Mouse (Mus musculus) embryo, embryonic 10 days (tissue): Measurements from ENCODE around the gene Alkbh6.

Experiments
- DNase-seq: peaks from one replicate; pipeline ENCODE4 v3.0.0-alpha.2; 2015; ENCODE audit warnings: low spot score

Alkbh6 gene

DNA sequence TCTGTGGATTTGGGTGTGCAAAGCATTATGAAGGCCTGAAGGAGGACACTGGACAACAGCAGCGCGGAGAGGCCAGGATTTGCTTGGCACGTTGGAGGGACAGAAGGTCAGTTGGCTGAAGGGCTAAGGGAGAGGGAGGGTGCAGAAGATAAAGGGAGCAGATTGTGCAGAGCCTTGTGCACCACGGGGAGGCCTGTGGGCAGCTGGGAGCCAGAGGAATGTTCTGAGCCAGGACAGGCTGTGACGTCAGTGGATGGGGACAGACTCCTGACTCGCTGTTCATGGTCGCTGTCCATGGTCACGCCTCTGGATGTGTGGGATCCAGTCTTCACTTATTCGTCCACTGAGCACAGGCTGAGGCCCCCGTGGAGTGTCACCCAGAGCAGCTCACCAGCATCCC, 13.4 kb upstream of the Alkbh6 start:
- DNase-seq = no peak

DNA sequence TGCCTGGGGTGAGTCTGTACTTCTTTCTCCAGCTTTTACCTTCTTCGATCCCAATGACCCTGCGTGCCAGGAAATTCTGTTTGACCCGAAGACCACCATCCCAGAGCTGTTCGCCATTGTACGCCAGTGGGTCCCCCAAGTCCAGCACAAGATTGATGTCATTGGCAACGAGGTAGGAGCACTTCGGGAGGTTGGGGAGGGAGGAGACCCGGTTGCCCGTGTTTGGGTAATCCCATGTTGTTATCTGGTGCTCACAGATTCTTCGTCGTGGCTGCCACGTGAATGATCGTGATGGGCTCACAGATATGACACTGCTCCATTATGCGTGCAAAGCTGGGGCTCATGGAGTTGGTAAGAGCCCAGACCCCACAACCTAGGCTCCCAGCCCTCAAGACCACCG, 11.7 kb upstream of the Alkbh6 start:
- no peak for DNase-seq

DNA sequence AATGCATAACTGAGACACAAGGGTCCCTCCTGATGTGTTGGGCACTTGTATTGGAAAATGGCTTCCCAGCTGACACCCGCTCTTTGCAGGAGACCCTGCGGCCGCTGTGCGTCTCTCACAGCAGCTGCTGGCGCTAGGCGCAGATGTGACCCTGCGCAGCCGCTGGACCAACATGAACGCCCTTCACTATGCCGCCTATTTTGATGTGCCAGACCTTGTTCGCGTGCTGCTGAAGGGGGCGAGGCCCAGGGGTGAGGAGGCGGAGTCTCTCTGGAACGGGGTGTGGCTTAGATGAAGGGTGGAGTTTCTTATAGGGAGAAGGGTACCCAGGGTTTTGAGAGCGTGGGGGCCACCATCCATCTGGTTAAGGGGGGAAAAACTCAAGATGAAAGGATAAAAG, 11.3 kb upstream of the Alkbh6 start:
- no peak for DNase-seq

DNA sequence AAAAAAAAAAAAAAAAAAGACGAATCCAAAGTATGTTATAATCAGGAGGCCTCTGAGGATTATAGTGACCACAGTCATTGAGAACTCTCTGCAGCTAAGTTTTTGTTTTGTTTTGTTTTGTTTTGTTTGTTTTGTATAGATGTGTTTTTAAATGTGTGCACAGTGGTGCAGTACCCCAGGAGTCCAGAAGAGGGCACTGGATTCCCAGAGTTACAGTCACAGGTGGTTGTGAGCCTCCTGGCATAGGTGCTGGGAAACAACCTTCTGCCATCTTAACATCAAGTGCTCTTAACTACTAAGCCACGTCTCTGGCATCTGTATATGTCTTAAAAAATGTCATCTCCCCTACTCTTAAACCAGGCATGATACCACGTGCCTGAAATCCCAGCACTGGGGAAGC, 7.6 kb upstream of the Alkbh6 start:
- DNase-seq = peak; percentile 41

DNA sequence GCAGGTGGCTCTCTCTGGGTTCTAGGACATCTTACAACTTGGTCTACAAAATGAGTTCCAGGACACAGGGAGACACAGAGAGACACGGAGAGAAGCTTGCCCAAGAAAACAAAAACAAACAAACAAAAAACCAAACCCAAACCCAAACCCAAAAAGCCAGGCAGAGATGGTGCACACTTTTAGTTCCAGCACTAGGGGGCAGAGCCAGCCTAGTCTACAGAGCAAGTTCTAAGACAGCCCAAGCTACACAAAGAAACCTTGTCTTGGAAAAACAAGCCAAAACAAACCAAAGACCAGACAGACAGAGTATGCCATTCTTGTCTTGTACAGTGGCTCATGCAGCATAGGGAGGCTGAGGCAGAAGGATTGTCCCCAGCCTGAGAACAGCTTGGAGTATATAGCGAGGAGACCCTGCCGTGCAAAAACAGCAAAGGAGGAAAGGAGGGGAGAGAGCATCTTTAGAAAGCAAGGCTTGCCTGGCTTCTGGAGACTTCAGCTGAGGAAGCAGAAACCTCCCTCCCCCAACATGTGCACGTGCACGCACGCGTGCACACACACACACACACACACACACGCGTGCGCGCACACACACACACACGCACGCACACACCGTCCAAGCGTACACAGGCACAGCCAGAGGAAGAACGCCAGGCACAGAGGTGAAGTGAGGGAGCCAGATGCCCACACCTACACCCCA, 2.3 kb upstream of the Alkbh6 start:
- no peak for DNase-seq

DNA sequence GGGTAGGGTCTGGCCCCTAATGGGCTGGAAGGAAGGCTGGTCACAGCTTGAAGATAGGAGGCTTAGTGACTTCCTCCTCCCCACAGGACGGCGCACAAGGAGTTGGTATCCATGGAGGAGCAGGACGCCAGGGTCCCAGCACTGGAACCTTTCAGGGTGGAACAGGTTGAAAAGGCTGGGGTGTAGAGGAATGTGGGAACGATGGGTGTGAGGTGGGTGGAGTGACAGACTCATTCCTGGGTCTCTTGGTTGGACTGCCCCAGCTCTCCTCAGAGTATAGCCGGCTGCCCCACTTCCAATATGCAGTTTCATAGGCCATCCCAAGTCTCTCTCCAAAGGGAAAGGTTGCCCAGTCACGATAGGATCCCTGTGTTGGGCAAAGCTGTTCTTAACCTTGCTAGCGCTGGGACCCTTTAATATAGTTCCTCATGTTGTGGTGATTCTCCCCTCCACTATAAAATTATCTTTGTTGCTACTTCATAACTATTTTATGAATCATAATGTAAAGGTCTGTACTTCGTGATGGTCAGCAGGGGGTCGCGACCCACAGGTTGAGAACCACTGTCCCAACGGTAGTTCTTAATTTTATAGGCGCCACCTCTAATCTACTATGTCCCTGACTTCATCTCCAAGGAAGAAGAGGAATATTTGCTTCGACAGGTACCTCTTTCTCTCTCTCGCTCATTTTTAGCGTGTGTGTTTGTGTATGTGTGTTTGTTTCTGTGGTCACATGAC, 1.0 kb downstream of the Alkbh6 start:
- DNase-seq = no peak

DNA sequence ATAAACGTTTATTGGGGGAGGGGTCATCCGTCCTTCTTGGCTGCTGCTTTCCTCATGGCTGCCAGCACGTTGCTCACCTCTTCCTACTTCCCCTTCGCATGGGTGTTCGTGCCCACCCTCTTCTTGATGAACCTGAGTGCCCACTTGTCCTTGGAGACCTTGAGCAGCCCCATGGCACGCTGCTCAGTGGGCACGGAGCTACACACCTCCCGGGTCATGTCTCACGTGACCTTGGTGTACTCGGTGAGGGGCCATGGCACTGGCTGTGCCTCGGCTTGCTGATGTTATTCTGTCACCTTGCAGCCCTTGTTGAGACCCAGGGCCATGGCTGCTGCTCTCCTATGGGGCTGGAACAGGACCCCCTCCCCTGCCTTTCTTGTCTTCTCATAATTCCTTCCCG, 1.6 kb downstream of the Alkbh6 start:
- no peak for DNase-seq

DNA sequence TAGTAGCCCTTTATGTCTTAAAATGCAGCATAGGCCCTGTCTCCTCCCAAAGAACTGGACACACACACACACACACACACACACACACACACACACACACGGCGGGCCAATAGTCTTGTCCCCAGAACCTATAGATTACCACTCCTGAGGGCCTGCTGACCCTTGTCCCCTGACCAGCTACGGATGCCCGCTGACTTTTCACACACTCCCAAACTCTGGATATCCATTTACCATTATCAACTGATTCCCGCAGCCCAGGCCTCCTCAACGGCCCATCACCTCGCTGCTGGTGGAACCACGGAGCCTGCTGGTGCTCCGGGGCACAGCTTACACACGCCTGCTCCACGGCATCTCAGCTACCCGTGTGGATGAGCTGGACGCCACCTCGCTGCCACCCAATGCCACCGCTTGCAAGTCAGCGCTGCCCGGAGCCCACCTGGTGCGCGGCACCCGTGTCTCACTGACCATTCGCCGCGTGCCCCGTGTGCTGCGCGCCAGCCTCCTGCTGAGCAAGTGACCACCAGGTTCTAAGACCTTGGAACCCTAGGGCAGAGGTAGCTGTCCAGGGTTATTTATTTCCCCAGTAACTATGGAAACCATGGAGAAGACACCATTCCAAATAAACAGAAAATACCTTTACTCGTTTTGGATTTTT, 5.3 kb downstream of the Alkbh6 start:
- DNase-seq = no peak

DNA sequence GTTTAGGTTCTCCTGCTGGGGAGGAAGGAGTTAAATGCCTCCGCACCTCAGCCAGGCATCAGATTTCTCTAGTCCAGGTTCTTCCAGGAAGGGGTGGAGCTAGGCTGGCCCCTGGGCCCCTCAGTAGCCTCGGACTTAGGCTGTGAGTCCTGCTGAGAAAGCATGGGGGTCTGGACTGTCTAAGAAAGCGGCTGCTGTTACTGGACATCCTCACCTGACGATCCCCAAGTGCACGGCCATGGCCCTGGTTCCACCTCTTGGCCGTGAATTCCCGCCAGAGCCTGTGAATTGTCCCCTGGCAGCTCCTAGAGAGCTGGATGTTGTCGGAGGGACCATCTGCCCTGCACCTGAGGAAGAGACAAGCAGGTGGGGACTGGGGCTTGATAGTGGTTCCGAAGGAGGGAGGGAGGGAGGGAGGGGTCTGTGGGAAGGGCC, 6.2 kb downstream of the Alkbh6 start, which contains the start of gene Syne4:
Syne4 (plus strand) TSS at position 87 of the 435 bp plus-strand sequence.
- DNase-seq = peak; percentile 71

DNA sequence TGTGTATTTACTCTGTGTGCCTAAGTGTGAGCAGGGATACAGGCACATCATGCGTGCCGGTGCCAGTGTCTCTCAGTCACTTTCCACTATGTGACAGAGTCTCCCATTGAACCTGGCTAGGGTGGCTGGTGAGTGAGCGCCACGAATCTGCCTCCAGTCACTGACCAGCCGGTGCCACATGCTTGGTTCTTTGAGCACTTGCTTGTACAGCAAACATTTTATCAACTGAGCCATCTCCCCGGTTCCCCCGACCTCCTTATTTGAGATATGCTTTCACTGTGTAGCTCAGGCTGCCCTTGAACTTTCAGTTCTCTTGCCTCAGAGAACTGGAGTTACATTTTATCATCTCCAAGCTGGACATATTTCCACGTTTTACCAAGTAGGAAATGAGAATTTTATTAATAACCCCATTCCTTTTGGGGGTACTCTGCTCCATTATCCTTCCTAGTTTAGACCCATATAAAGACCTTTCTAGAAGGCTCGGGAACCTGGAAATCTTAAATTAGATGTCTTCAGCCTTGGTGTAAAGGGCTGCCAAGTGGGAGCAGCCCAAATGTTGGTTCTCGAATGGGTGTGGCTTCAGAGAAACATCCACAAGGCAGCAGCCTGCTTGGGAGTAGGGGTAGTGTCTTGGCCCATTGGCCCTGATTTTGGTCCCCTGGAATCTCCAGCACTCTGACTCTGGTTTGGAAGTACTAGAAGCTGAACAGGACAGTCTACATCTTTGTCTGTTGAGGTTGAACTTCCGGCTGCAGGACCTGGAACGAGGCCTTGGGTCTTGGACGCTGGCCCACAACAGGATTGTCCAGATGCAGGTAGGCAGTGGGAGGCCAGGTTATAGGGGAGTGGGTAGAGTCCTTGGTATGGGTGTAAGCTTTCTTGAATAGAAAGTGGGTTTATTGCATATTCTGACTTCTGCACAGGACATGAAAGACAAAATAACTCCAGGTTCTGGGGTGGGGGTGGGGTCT, 7.3 kb downstream of the Alkbh6 start:
- DNase-seq = no peak

DNA sequence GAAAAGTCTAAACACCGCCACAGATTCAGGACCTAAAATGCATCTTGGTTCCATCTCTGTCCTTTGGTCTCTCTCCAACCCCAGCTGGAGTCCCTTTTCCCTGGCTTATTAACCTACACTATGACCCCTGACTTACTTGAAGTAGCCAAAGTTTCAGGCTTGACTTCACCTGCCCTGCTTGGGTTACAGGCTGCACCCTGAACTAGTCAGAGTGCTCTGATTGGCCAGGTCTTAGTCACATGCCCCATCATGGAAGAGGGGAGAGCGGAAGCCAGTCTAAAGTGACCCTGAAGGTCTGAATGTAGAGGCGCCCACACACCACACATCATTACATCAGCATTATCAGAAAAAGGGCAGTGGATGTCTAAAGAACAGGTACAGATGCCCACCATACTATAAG, 9.6 kb downstream of the Alkbh6 start:
- DNase-seq = no peak

DNA sequence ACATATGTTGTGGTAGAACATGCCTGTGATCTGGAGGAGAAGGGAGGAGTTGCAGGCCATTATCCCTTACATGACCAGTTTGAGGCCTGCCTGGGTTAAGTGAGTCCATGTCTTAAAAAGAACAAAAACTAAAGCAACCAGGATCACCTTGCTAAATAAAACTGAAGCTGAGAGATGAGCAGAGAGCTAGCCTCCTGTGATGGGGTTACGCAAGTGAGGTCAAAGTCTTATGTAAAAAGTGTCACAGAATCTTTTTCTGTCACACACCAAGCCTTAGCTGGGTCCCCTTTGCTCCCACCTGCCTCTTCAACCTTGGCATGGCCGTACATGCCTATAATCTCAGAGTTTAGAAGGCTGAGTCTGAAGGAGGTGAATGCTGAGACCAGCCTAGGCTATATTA, 12.4 kb downstream of the Alkbh6 start:
- no peak for DNase-seq

DNA sequence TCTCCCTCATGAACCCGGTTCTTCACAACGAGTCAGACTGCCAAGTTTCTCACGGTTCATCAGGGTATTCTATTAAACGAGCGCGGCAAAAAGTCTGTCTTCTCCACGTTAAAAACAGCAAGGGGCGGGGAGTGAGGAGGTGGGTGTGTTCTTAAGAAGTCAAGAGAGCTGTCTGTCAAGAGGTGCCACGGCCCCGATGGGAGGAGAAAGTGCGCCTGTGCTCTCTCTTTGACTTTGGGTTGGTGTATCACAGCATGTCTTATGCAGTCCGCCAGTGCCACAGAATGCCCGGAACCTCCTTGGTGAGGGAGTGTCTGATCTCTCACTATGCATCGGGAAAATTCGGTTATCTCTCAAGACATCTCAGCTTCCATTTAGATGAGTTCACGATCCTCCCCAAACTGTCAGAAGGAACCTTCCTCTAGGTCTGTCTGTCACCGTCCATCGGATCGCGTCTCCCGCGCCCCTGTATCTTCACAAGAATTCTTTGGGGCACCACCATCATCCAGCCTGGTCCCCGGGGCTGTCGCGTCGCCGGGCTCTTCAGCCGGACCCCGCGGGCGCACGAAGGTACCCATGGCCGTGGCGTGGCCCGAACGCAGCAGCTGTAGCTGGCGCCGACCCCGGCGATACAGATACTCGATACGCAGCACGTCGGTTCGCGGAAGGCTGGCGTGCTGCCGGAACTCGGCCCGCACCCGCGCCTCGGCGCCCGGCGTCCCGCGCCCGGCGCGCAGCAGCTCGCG, 13.2 kb downstream of the Alkbh6 start, which contains the start of gene E130208F15Rik:
E130208F15Rik (plus strand) TSS at position 202 of the 746 bp plus-strand sequence.
- DNase-seq = peak; percentile 80

DNA sequence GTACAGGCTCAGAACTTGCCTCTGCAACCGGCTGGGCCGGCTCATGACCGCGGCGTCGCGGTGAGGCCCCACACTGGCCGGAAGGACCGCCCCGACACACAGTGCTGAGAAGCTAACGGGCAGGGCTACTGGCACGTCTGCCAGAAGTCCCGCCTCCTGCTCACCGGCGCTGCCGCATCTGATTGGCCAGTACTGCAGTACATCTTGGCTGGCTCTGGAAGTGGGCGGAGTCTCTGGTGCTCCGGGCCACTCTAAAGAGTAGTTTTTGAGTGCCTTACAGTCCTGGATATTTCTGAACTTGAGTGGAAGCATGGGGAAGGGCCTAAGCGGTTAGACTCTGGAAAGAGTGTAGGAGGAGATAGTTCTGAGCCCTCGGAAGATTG, 13.8 kb downstream of the Alkbh6 start:
- peak; percentile 99 for DNase-seq

DNA sequence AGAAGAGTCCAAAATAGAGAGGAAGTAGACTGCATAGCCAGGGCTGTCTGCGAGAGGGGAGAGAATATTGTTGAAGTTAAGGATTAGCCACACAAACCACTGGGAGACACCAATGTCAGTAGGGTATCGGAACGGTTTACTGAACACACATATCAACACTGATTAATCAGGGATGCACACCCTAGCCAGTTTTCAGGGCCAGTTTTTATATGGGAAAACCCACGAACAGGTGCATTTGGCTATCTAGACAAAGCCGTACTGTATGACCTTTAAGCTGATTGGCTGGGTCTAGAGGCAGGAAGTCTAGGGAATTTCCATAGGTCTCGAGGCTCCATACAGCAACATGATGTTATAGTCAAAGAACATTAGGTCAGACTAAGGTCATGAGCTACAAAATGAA, 14.3 kb downstream of the Alkbh6 start:
- DNase-seq = no peak

DNA sequence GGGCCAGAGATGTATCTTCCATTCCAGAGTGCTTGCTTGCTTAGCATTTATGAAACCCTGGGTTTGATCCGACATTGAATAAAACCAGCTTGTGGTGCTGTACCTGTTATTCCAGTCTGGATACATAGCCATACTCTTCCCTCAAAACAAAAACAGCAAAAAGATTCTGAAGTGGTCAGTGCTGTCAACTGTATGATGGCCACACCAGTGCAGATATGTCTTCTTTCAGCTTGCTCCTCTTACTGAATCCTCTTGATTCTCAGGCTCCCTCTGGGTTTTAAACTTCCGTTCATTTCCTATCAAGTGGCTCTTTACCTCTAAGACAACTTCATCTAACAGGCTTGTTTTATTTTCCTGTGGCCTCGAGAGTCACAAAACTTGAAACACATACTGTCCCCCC, 15.3 kb downstream of the Alkbh6 start, which contains the start of gene Sdhaf1:
Sdhaf1 (minus strand) TSS at position 101 of the 400 bp plus-strand sequence.
- DNase-seq = no peak

DNA sequence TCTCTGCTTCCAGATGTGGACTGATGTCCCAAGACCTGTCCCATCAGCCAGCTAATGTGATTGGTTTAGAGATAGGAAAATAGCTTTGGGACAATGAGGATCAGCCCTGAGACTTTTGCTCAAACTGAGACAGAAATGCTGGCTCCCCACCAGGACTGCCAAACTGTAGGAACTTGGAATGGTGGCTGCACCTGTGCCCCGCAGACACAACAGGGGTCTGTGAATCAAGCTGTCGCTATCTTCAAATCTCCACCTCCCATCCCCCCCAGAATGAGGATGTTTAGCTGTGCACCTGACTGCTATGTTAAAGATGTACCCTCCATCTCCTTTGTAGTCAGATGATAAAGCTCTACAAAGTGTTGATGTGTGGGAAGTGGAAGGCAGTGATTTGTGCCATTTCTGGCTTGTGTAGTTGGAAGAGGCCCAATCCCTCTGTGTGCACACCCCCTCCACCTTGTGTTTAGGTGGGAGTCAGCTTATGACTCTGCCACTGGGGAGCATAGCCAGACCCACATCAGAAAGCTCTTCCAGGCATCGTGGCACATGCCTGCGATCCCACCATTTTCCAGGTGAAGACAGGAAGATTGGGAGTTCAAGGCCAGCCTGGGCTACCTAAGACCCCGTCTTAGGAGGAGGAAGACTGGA, 15.9 kb downstream of the Alkbh6 start:
- DNase-seq = no peak

DNA sequence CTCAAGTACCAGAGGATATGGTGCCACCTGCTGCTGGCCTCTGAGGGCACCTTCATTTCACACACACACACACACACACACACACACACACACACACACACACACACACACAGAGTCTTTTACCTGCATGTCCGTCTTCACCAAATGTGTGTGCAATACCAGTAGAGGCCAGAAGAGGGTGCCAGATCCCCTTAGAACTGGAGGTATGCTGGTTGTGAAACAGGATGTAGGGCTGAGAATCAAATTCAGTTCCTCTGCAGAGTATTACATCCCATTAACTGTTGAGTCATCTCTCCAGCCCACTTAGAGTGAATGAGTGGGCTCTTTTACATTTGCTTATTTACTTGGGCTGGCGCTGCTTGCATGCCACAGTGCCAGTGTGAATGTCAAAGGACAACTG, 16.8 kb downstream of the Alkbh6 start:
- peak; percentile 48 for DNase-seq

DNA sequence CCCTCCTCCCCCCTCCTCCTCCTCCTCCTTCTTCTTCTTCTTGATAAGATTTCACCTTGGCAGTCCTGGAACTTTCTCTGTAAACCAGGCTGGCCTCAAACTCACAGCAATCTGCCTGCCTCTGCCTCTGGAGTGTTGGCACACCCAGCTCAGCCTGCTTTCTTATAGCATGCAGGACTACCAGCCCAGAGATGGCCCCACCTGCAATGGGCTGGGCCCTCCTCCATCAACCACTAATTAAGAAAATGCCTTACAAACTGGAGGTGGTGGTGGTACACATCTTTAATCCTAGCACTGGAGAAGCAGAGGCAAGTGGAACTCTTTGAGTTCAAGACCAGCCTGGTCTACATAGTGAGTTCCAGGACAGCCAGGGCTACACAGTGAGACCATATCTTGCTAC, 17.9 kb downstream of the Alkbh6 start:
- no peak for DNase-seq

DNA sequence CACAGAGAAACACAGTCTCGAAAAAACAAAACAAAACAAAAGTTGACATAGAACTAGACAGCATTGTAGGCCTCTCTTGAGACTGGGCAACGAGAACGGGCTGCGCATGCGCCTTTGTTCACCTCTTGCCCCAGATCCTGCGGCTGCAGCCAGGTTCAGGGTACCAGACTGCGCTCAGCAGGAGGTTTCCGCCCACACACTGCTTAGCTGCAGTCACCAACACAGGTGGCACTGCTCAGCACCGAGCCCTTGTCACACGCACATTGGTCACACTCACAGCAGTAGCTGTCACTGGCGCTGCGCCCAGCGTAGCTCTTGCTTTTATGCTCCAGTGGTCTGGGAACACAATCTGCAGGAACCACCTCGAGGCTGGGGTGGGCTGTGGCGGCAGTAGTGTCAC, 18.6 kb downstream of the Alkbh6 start:
- no peak for DNase-seq

DNA sequence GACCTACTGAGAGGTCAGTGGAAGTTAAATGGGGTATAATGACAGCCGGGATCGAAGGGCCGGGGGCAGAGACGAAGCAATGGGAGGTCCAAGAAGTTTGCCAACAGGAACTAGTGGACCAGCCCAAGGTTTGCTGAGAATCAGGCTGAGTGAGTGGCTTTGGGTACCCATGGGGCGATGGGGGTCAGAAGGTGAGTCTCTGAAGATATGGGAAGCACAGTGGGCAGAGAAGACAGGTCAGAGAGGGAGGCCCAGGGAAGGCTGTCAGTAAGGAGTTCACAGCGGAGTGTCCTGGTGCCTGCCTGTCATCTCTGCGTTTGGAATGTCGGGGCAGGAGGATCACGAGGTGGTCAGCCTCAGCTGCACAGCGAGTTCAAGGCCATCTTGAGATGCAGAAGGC, 19.9 kb downstream of the Alkbh6 start:
- DNase-seq = no peak
